Mouse (Mus musculus) intestine, postnatal 0 days (tissue): ENCODE data around the gene Gcc1. TPM values are rescaled to one million over a fixed set of nuclear protein-coding genes. Genes with fewer than 3 reads are reported as not detected.

Experiments
- ATAC-seq: fragments of 200-750 bp; cut with Nextera tagmentation; 2 replicates; pipeline ENCODE4 v1.8.0; 2017; ENCODE audit warnings: mild to moderate bottlenecking, moderate TSS enrichment, moderate library complexity
- H3K27ac ChIP-seq: fragments of 300-500 bp; sonication (generic); 2 replicates; pipeline ENCODE4 v1.5.1; 2014; ENCODE audit warnings: mild to moderate bottlenecking, low read depth, low read length, moderate library complexity
- H3K27me3 ChIP-seq: fragments of 300-500 bp; sonication (generic); replicated peaks from 2 replicates; pipeline ENCODE4 v1.6.1; 2014; ENCODE audit warnings: low read length, mixed read lengths; ENCODE audit not compliant: control insufficient read depth, insufficient read depth
- H3K36me3 ChIP-seq: fragments of 300-500 bp; sonication (generic); 2 replicates; pipeline ENCODE4 v1.6.1; 2014; ENCODE audit warnings: mild to moderate bottlenecking, moderate library complexity; ENCODE audit not compliant: control insufficient read depth, insufficient read depth
- H3K4me1 ChIP-seq: fragments of 300-500 bp; sonication (generic); replicated peaks from 2 replicates; pipeline ENCODE4 v1.6.1; 2014; ENCODE audit warnings: antibody characterized with exemption, low read length, mixed read lengths; ENCODE audit not compliant: control insufficient read depth, insufficient read depth
- H3K4me2 ChIP-seq: fragments of 300-500 bp; sonication (generic); replicated peaks from 2 replicates; pipeline ENCODE4 v1.6.1; 2014; ENCODE audit warnings: low read depth, mild to moderate bottlenecking, moderate library complexity
- H3K4me3 ChIP-seq: fragments of 300-500 bp; sonication (generic); 2 replicates; pipeline ENCODE4 v1.5.1; 2014; ENCODE audit warnings: low read depth, low read length
- H3K9ac ChIP-seq: fragments of 300-500 bp; sonication (generic); 2 replicates; pipeline ENCODE4 v1.6.1; 2014; ENCODE audit warnings: mild to moderate bottlenecking, low read depth, low read length
- H3K9me3 ChIP-seq: fragments of 300-500 bp; sonication (generic); 2 replicates; pipeline ENCODE4 v1.6.1; 2016; ENCODE audit warnings: mixed run types; ENCODE audit not compliant: control insufficient read depth
- CTCF ChIP-seq: sonication (generic); IDR thresholded peaks from 2 replicates; pipeline ENCODE4 v1.5.1; 2016; ENCODE audit warnings: low read depth, mild to moderate bottlenecking, control low read depth, antibody characterized with exemption, moderate library complexity
- WGBS: fragments of 180-500 bp; shearing (Covaris S2); extraction: QIAGEN DNeasy Blood & Tissue Kit; methylation state at CpG from one replicate; pipeline ENCODE4 v1.1.7; 2014; 5-methylcytosine and 5-hydroxymethylcytosine counted together
- polyA plus RNA-seq: library from polyadenylated mRNA; unstranded; fragments of >200 nt; fragmentation: Nextera tagmentation; extraction: Ambion mirVana; gene quantifications from 2 replicates; pipeline ENCODE4 v1.2.1, GENCODE M21; 2015

Gene Gcc1
- polyA plus RNA-seq, 1 experiment from 2014 or later = 5.3 TPM

DNA sequence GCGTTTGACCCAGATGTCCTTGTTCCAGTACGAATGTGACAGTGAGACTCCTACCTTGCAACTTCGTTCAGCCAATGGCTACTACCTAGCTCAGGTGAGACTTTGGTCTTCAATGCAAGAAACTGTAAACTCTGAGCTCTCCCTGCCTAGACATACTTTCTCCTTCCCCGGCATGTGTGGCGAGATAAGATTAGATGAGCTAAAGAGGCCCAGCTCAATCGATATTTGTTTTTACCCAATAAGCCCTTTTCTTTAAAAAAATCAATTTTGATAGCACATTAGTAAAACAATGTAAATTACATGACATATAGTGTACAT lies 3.3 kb upstream of the Gcc1 start:
- peaks cover 7% of the 10 kb centered on the region; the same call in 1 of the 2 replicates for H3K36me3 ChIP-seq
- H3K4me2 ChIP-seq = peak overlapping the region; percentile 43
- peak; percentile 67 for ATAC-seq
- no peaks in the 10 kb centered on the region for H3K9me3 ChIP-seq
- TF ChIP-seq CTCF = no peak
- peaks cover 8% of the 10 kb centered on the region for H3K27me3 ChIP-seq
- H3K4me1 ChIP-seq = 0 out of 2 replicates have a peak, but pooled peaks cover 3% of the 10 kb centered on the region
- 39% methylated on average over 6 of the region's 6 CpGs for WGBS
- H3K27ac ChIP-seq = no peak overlapping the region
- no peak overlapping the region for H3K9ac ChIP-seq
- H3K4me3 ChIP-seq = no peak overlapping the region

DNA sequence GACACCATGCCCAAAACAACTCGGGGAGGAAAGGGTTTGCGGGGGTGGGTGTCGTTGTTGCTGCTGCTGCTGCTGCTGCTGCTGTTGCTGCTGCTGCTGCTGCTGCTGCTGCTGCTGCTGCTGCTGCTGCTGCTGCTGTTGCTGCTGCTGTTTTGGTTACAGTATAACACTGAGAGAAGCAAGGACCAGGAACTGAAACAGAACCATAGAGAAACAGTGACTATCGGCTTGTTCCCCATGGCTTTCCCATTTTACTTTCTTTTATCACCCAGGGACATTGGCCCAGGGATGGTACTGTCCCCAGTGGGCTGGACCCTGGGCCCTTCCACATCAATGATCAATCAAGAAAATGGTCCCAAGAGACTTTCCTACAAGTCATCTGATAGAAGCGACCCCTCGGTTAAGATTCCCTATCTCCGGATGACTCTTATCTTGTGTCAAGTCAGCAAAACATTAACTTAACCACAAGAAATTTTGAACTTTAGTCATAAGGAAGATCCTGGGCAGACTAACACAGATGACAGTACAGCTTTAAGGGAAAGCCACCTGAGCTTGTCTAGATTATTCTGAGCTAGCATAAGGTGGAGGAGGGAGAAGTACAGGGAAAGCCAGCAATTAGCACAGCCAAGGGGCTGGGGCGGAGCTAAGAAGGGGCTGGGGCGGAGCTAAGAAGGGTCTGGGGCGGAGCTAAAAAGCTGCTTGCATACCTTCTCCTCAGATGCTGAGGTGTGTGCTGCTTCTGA lies 2.8 kb upstream of the Gcc1 start:
- H3K9me3 ChIP-seq = no peaks in the 10 kb centered on the region
- H3K4me2 ChIP-seq = peak overlapping the region; percentile 43
- H3K9ac ChIP-seq = no peak overlapping the region
- WGBS = 60% methylated on average over 10 of the region's 10 CpGs
- H3K27ac ChIP-seq = no peak overlapping the region
- no peak; the same call in 1 of the 2 replicates for ATAC-seq
- peaks cover 10% of the 10 kb centered on the region for H3K36me3 ChIP-seq
- H3K27me3 ChIP-seq = peaks cover 8% of the 10 kb centered on the region
- 0 out of 2 replicates have a peak, but pooled peaks cover 3% of the 10 kb centered on the region for H3K4me1 ChIP-seq
- no peak overlapping the region for H3K4me3 ChIP-seq
- no peak for TF ChIP-seq CTCF

DNA sequence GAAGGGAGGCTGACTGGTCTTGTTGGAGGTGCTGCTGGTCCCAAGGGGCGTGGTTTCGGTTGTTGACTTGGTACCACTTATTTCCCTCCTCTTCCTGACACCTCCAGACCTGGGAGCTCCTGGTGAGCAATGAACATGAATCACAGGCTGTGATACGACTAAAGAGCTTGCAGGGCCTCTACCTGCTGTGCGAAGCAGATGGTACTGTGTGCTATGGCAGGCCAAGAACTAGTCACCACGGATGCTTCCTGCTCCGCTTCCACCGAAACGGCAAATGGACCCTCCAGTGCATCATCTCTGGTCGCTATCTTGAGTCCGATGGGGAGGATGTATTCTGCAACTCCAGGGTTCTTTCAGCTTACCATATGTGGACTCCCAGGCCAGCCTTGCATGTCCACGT lies 1.7 kb upstream of the Gcc1 start:
- no peak overlapping the region for H3K9ac ChIP-seq
- no peak overlapping the region for H3K27ac ChIP-seq
- no peaks in the 10 kb centered on the region; the same call in 1 of the 2 replicates for H3K27me3 ChIP-seq
- H3K36me3 ChIP-seq = peaks cover 15% of the 10 kb centered on the region
- ATAC-seq = no peak
- WGBS = 91% methylated on average over 11 of the region's 11 CpGs
- no peak for TF ChIP-seq CTCF
- no peak overlapping the region for H3K4me2 ChIP-seq
- no peaks in the 10 kb centered on the region for H3K9me3 ChIP-seq
- H3K4me3 ChIP-seq = no peak overlapping the region
- H3K4me1 ChIP-seq = 0 out of 2 replicates have a peak, but pooled peaks cover 3% of the 10 kb centered on the region

DNA sequence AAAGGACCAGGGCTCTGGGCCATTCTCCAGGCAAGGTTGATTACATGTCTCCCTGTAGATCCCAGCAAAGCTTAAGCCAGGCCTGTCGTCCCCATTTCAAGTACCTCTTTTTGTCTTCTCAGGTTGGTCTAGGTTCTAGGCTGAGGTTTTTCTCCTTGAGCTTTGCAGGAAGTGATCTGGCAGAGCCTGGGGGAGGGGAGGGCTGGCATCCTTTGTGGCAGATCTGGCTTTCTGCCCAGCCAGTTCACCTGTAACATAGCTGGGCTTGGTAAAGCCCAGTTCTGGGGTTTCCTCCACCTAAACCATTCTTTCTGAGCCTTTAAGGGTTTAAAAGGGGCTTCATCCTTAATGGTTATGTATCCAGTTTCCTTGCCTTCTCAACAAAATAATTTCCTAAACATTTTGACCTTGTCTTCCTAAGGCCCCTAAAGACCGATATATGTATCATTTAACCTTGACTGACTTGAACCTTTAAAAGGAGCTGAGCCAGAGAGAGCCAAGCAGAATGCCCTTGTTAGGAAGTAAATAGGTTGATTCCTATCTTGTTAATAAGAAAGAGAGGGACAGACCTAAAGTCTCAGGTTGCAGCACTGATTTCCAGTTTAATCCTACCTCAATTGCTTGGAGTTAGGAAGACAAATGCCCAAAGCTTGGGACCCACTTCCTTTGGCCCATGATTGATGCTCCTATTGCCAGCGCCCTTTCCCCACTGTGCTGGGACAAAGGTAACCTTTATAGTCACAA lies 922 bp downstream of the Gcc1 start, which contains the start of gene Fscn3:
TSS of gene Fscn3 (plus strand) at position 694 of the 744 bp plus-strand sequence.
- Histone ChIP-seq H3K4me3 (no peak within 1 kb of the TSS), H3K27me3 (no peaks in the 10 kb centered on the region), H3K36me3 (peaks cover 15% of the 10 kb centered on the region), H3K9ac (no peak within 1 kb of the TSS), H3K27ac (no peak within 1 kb of the TSS), H3K9me3 (no peaks in the 10 kb centered on the region), H3K4me1 (0 out of 2 replicates have a peak, but pooled peaks cover 3% of the 10 kb centered on the region), H3K4me2 (no peak within 1 kb of the TSS)
- no peak for ATAC-seq
- WGBS = 87% methylated on average over 3 of the region's 3 CpGs
- no peak for TF ChIP-seq CTCF

DNA sequence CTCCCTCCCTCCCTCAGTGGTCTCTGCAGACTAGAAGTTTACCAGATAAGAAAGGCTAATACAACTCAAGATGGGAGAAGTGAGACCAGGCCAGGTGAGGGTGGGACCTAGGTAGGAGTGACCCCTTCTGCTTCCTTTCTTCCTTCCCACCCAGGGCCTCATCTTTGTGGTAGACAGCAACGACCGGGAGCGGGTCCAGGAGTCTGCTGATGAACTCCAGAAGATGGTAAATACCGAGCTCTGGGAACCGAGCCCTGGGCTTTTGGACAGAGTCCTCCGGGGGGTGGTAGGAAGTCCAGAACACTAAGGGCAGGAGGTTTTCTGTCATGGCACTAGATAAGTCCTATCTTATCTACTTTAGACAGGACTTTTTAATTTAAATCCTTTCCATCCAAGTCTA lies 3.2 kb downstream of the Gcc1 start:
- Histone ChIP-seq H3K4me1 (0 out of 2 replicates have a peak, but pooled peaks cover 7% of the 10 kb centered on the region), H3K9me3 (no peaks in the 10 kb centered on the region), H3K27ac (no peak overlapping the region), H3K9ac (no peak overlapping the region), H3K4me3 (no peak overlapping the region), H3K36me3 (peaks cover 15% of the 10 kb centered on the region), H3K27me3 (no peaks in the 10 kb centered on the region), H3K4me2 (no peak overlapping the region)
- WGBS = 84% methylated on average over 6 of the region's 6 CpGs
- TF ChIP-seq CTCF = no peak
- no peak for ATAC-seq
